Mouse (Mus musculus) Patski (cell line): ENCODE measurements around the gene Fam25c. TPM values are rescaled to one million over a fixed set of nuclear protein-coding genes. Genes with fewer than 3 reads are reported as not detected.
"Not testable (repeated sequence)": the region's sequence is repeated elsewhere in the genome, so short reads cannot be mapped to it uniquely, and the experiment has no call there.

Source experiments
- ATAC-seq: fragments of 100-300 bp; one replicate; pipeline ENCODE4 v1.8.0; 2021
- CTCF ChIA-PET: fragments of 350-600 bp; sonication (Branson Sonifier 250); formaldehyde crosslinking; loops from one replicate; lab custom pipeline; 2022; ENCODE audit warnings: inconsistent platforms; lab: Charles Lee
- POLR2A ChIA-PET: fragments of 350-600 bp; sonication (Branson Sonifier 250); formaldehyde crosslinking; loops from one replicate; lab custom pipeline; 2022; ENCODE audit warnings: antibody characterized with exemption, inconsistent platforms; lab: Charles Lee
- DNase-seq: peaks from one replicate; pipeline ENCODE4 v3.0.0-alpha.2; 2011; ENCODE audit warnings: low read depth, low spot score
- H3K27me3 ChIP-seq: fragments of 371-371 bp; one replicate; pipeline ENCODE4 v1.5.1; 2021
- CTCF ChIP-seq: fragments of 100-300 bp; IDR thresholded peaks from one replicate; pipeline ENCODE4 v1.5.1; 2021
- in situ Hi-C: fragments of 300-500 bp; cut with MboI; formaldehyde crosslinking; loops from 3 replicates; pipeline ENCODE4 v1.11.1; 2018; ENCODE audit warnings: low pct_unique_long_range_greater_than_20kb, mixed read lengths
- polyA plus RNA-seq: library from polyadenylated mRNA; unstranded; gene quantifications from one replicate; pipeline ENCODE4 v1.2.3, GENCODE M21; 2021

The Fam25c gene
- polyA plus RNA-seq, 1 experiment from 2014 or later, result not detected

- no peak for TF ChIP-seq CTCF
- DNase-seq (no peak), ATAC-seq (no peak)
- in situ Hi-C loops, result no loop called here
- H3K27me3 ChIP-seq, result no peaks in the 10 kb centered on the region
- POLR2A ChIA-PET, result interaction anchor here (1.1 kb wide), 1 partner anchor 13 kb away, joined by 3 read pairs; no protein-coding TSS in a partner anchor
- CTCF ChIA-PET, result interaction anchor here (1.2 to 1.7 kb wide), 5 partner anchors 10 to 48 kb away, joined by 3 to 8 read pairs (median 6); no protein-coding TSS in a partner anchor
Observed at GRCm38 (mm10) chr14:34330657-34331158, 24.5 kb downstream of the Fam25c start.

- ATAC-seq (no peak), DNase-seq (no peak)
- no peaks in the 10 kb centered on the region for H3K27me3 ChIP-seq
- no peak for TF ChIP-seq CTCF
- ChIA-PET POLR2A (no interaction called here), CTCF (no interaction called here)
- in situ Hi-C loops, result no loop called here
Observed at GRCm38 (mm10) chr14:34327618-34328017, 27.6 kb downstream of the Fam25c start.

- H3K27me3 ChIP-seq, result no peaks in the 10 kb centered on the region
- DNase-seq (no peak), ATAC-seq (no peak)
- CTCF ChIA-PET, result no interaction called here
- POLR2A ChIA-PET, result no interaction called here
- in situ Hi-C loops, result no loop called here
- no peak for TF ChIP-seq CTCF
Observed at GRCm38 (mm10) chr14:34326606-34327005, 28.6 kb downstream of the Fam25c start.

GRCm38 (mm10) chr14:34323576-34324085, 31.6 kb downstream of the Fam25c start:
- TF ChIP-seq CTCF, result no peak
- DNase-seq (no peak), ATAC-seq (no peak)
- in situ Hi-C loops, result no loop called here
- POLR2A ChIA-PET, result no interaction called here
- CTCF ChIA-PET, result interaction anchor here (1.3 kb wide), 1 partner anchor 10 kb away, joined by 3 read pairs; no protein-coding TSS in a partner anchor
- H3K27me3 ChIP-seq, result no peaks in the 10 kb centered on the region

- ChIA-PET CTCF (interaction anchor here (1.0 to 1.6 kb wide), 3 partner anchors 11 to 34 kb away, joined by 3 to 4 read pairs (median 3); no protein-coding TSS in a partner anchor), POLR2A (interaction anchor here (0.5 to 1.5 kb wide), 2 partner anchors 12 to 31 kb away, joined by 3 read pairs; no protein-coding TSS in a partner anchor)
- H3K27me3 ChIP-seq, result no peaks in the 10 kb centered on the region
- no peak for TF ChIP-seq CTCF
- DNase-seq, result no peak
- in situ Hi-C loops, result loop anchor here (5.0 kb wide), 1 partner anchor 46 kb away; no protein-coding TSS in a partner anchor
- peak; percentile 74 for ATAC-seq
Observed at GRCm38 (mm10) chr14:34318113-34318512, 37.1 kb downstream of the Fam25c start.

- H3K27me3 ChIP-seq, result no peaks in the 10 kb centered on the region
- CTCF ChIA-PET, result interaction anchor here (0.9 to 1.4 kb wide), 3 partner anchors 12 to 20 kb away, joined by 3 to 4 read pairs (median 3); no protein-coding TSS in a partner anchor
- TF ChIP-seq CTCF, result no peak
- in situ Hi-C loops, result loop anchor here (5.0 kb wide), 1 partner anchor 45 kb away; no protein-coding TSS in a partner anchor
- ATAC-seq (no peak), DNase-seq (no peak)
- POLR2A ChIA-PET, result interaction anchor here (1.5 kb wide), 1 partner anchor 13 kb away, joined by 3 read pairs; no protein-coding TSS in a partner anchor
Observed at GRCm38 (mm10) chr14:34317431-34317830, 37.8 kb downstream of the Fam25c start.

GRCm38 (mm10) chr14:34316346-34316745, 38.9 kb downstream of the Fam25c start:
- no peak for TF ChIP-seq CTCF
- in situ Hi-C loops, result loop anchor here (5.0 kb wide), 1 partner anchor 44 kb away; no protein-coding TSS in a partner anchor
- ChIA-PET CTCF (interaction anchor here (0.9 to 1.4 kb wide), 2 partner anchors 19 to 72 kb away, joined by 3 to 4 read pairs; no protein-coding TSS in a partner anchor), POLR2A (no interaction called here)
- ATAC-seq, result no peak
- DNase-seq, result no peak
- no peaks in the 10 kb centered on the region for H3K27me3 ChIP-seq

GRCm38 (mm10) chr14:34314796-34315195, 40.4 kb downstream of the Fam25c start:
- DNase-seq (no peak), ATAC-seq (no peak)
- CTCF ChIA-PET, result interaction anchor here (0.9 kb wide), 1 partner anchor 22 kb away, joined by 3 read pairs; no protein-coding TSS in a partner anchor
- POLR2A ChIA-PET, result interaction anchor here (0.6 kb wide), 1 partner anchor 12 kb away, joined by 3 read pairs; no protein-coding TSS in a partner anchor
- H3K27me3 ChIP-seq, result no peaks in the 10 kb centered on the region
- in situ Hi-C loops, result loop anchor here (5.0 kb wide), 1 partner anchor 42 kb away; no protein-coding TSS in a partner anchor
- TF ChIP-seq CTCF, result no peak

GRCm38 (mm10) chr14:34314383-34314782, 40.9 kb downstream of the Fam25c start:
- CTCF ChIA-PET, result interaction anchor here (0.9 kb wide), 1 partner anchor 22 kb away, joined by 3 read pairs; no protein-coding TSS in a partner anchor
- POLR2A ChIA-PET, ATAC-seq: not testable (repeated sequence)

GRCm38 (mm10) chr14:34313612-34314011, 41.6 kb downstream of the Fam25c start:
- no peaks in the 10 kb centered on the region for H3K27me3 ChIP-seq
- ATAC-seq (no peak), DNase-seq (no peak)
- TF ChIP-seq CTCF, result no peak
- CTCF ChIA-PET, result no interaction called here
- POLR2A ChIA-PET, result no interaction called here
- in situ Hi-C loops, result no loop called here

More at GRCm38 (mm10) chr14:34314383-34314782, 40.9 kb downstream of the Fam25c start:
- DNase-seq, in situ Hi-C loops, H3K27me3 ChIP-seq: not testable (repeated sequence)
